Mouse (Mus musculus) frontal cortex, postnatal 36 days (tissue): ENCODE measurements at regions not wholly inside any gene's neighbourhood (a gene's known extent, or its start where the extent isn't known, plus 50 kb on each side); places are given as distances from the start of the nearest gene placed in this dataset.

Source experiments
- DNase-seq, 2 experiments: peaks; one replicate each; pipeline ENCODE4 v3.0.0; 2022; ENCODE audit warnings: low spot score in 2 of 2

DNA sequence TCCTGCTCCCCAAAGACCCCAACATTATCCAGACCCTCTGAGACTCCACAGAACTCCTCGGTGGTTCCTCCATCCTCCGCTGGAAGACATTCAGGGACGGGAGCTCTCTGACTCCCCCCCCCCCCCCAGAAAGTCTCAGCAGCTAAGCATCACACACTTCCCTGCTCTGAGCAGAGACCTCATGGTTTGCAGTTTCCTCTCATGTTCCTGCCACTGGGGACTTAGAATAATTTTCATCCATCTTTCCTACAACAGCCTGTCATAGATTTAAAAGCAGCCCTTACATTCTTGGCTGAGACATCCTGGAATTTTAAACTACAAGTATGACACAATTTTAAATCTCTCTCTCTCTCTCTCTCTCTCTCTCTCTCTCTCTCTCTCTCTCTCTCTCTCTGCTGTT is 69.2 kb downstream of the Gpr65 start:
- DNase-seq = no peak

DNA sequence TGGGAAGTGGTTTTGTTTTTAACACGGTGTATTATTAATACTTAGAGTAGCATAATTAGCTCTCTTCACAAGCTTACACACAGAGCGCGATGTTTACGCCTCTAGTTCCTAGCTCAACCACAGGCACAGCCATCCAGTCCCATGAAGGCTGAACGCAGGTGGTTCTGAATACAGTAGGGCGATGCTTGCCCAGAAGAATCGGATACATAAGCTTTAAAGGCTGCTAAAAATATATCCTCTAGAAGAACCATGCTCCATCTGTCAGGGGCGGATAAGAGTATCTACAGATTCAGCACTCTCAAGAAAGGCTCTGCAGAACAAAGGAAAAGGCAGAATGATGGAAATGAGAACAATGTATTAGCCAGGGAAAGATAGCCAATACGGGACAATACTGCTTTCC is 71.1 kb downstream of the Gpr65 start:
- peak in 1 of 2 experiments; percentile 49 for DNase-seq

GRCm38 (mm10) chr12:98342158-98342557 is 73.7 kb downstream of the Gpr65 start:
- no peak for DNase-seq

GRCm38 (mm10) chr12:98343653-98344052 is 75.2 kb downstream of the Gpr65 start:
- DNase-seq = peak in 1 of 2 experiments; percentile 70

GRCm38 (mm10) chr12:98347056-98347455 is 78.6 kb downstream of the Gpr65 start:
- DNase-seq = no peak

DNA sequence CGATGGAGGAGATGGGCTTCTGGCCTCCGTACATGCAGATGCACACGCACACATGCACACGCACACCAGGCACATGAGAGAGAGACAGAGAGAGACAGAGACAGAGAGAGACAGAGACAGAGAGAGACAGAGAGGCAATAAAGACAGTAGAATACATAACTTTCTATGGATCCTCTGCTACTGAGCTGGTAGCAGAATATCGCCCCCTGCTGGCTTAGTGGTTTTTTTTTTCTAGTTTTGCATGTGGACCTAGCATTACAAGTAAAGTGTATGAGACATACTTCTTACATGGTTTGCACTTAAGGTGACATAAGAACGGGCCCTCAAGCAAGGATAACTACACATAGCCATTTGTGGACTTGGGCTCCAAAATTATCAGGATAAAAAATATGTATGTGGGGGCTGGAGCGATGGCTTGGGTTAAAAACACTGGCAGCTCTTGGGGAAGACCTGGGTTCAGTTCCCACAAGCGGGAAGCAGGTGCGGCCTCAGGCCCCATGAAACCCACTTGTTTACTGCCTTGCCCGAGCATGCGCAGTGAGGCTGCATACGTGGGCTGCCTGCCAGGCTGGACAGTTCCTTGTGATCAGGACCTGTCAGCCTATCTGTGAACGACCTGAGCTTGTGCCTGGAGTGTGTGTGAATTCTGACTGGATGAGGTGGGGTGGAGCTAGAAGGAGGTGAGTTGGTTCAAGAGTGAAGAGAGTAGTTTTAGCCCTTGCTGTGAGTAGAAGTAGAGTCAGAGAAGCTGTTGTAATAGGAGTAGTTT is 79.3 kb downstream of the Gpr65 start:
- DNase-seq = peak; percentile 28 to 79

DNA sequence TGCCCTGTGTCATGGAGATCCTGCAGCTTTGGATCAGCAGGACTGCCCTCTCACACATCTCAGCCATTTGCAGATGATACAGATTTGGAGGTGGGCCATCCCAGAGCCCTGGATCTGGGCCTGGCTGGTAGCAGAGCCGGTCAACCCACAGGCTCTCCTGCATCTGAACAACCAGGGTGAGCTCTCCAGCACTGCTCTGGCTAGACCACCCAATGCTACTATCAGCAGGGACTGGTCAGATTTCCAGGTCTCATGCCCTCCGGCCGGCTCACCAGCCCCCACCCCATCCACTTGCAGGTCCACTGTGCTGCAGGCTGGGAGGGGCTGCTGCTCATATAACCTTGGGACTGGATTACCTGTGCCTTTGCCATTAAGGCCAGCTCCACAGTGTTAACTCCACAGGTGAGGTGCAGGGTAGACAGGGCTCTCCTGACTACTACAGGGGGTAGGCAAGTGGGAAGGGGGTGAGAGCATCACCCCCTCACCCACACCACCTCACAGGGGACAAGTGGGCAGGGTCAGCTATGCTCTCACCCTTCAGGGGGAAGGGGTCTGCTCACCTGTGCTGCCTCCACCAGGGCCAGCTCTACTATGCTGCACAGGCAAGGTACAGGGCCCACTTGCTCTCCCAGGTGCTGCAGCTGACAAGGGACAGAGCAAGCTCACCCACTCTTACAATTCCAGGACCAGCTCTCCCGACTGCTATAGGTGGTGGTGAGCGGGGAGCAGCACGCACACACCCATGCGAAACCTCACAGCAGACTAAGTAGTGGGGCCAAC is 81.6 kb downstream of the Gpr65 start:
- no peak for DNase-seq

DNA sequence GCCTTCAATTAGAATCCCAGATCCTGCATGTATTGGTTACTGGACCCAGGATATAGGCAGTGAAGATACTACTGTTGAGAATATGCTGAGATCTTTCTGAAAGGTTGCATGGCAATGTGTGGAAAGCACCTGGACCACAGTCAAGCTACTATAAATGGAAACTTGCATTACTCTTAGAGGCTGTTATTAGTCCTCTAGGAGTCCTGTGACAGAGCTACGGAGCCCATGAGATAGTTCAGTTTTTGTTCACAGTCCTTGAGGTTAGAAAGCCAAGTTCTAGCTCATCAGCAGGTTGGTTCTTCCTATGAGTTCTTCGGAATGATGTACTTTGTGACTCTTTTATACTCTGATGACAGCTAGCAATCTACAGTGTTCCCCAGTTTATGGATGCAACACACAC is 84.0 kb downstream of the Gpr65 start:
- no peak for DNase-seq

- DNase-seq = no peak
These were observed 86.1 kb downstream of the Gpr65 start for GRCm38 (mm10) chr12:98354545-98354944.

DNA sequence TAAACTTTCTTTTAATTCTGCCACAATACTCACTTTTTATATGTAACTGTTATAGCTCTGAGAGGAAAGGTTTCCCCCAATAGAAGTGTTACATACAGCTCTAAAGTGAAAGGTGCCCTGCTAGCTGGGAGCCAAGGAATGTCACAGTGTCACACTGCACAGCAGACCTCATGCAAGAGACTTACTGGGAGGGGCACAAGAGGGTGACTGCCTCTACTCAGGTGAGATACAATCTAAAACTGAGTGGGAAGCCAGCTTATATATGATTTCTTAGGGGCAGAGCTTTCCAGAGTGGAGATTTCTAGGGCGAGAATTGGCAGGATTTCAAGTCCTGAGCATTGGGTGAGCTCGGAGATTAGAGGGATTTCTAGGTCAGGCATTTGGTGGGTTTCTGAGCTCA is 99.1 kb downstream of the Gpr65 start:
- DNase-seq = no peak

DNA sequence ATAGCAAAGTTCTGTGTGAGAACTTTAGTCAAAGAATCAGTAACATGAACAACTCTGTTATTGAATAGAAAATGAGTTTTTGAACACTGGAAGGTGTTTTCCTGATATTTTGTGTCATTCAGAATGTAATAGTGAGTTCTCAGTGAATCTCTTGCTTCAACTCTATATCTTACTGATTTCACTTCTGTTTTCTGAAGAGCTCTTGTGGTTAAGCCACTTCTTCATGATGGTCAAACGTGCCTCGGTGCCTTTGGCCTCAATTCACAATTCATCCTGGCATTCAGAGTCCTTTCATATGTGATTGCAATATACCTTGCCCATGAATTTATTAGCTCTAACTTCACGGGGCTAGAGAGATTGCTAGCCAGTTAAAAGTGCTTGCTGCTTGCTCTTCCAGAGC is 102.3 kb downstream of the Gpr65 start:
- DNase-seq = no peak

- no peak for DNase-seq
These were observed 106.9 kb downstream of the Gpr65 start for GRCm38 (mm10) chr12:98375214-98375910.
